Mouse (Mus musculus) lung, postnatal 0 days (tissue): ENCODE results near the gene Itgam.

ENCODE experiments used
- CTCF ChIP-seq: IDR thresholded peaks from 2 replicates; pipeline ENCODE4 v1.5.1; 2016; ENCODE audit warnings: antibody characterized with exemption, mild to moderate bottlenecking
- EP300 ChIP-seq: IDR thresholded peaks from 2 replicates; pipeline ENCODE4 v1.6.1; 2016; ENCODE audit warnings: antibody characterized with exemption, mild to moderate bottlenecking, control low read depth

- no peak for TF ChIP-seq CTCF
- no peak for TF ChIP-seq EP300
These were observed 49.3 kb upstream of the Itgam start for GRCm38 (mm10) chr7:128013116-128013515.
